Mouse (Mus musculus) large intestine, adult 2 months (tissue): ENCODE data around the gene Mrps17. TPM values are rescaled to one million over a fixed set of nuclear protein-coding genes. Genes with fewer than 3 reads are reported as not detected.

Experiments used
- DNase-seq: peaks from one replicate; pipeline ENCODE4 v3.0.0-alpha.2; 2012; ENCODE audit warnings: low read depth, low spot score
- WGBS: fragments of 180-500 bp; shearing (Covaris S2); methylation state at CpG from one replicate; pipeline ENCODE4 v1.1.7; 2018; 5-methylcytosine and 5-hydroxymethylcytosine counted together
- polyA plus RNA-seq: library from polyadenylated mRNA; depleted of rRNA; stranded (reverse); fragments of >200 nt; gene quantifications from 2 replicates; pipeline ENCODE4 v1.2.3, GENCODE M21; 2012; rRNA removed

Gene Mrps17
- polyA plus RNA-seq, 1 experiment, result 64.0 TPM

GRCm38 (mm10) chr5:129730344-129730743, 15.0 kb downstream of the Mrps17 start:
- 24% methylated on average over 11 of the region's 11 CpGs for WGBS
- no peak for DNase-seq

DNA sequence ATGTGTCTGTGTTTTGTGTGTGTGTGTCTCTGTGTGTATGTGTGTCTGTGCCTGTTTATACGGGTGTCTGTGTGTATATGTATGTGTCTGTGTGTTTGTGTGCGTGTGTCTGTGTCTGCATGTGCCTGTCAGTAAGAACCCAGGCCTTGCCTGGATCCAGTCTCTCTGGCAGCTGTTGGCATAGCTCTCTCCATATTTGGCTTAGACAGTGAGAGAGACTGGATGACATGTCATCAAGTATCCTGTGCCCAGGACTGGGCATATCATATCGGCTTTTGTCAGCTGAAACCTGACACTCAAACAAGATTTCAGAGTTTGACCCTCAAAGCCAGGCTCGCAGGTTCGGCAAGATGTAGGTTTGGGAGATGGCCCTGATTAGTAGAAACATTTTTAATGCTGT, 15.7 kb downstream of the Mrps17 start:
- WGBS, result 73% methylated on average over 5 of the region's 5 CpGs
- DNase-seq, result no peak

DNA sequence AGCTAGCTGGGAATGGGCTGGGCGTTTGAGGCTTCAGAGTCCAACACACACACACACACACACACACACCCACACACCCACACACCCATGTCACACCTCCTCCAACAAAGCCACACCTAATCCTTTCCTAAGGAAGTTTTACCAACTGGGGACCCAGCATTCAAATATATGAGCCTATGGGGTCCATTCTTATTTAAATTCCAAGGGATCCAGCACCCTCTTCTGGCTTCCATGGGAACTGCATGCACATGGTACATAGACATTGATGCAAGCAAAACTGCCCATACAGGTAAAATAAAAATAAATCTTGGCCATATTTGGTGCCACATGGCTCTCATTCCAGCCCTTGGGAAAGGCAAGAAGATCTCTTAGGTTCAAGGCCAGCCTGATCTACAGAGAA, 25.7 kb downstream of the Mrps17 start:
- DNase-seq, result no peak
- WGBS, result 50% methylated on average over 1 of the region's 1 CpGs

GRCm38 (mm10) chr5:129742903-129743488, 27.7 kb downstream of the Mrps17 start:
- WGBS, result 79% methylated on average over 7 of the region's 7 CpGs
- no peak for DNase-seq

- DNase-seq, result no peak
- WGBS, result 46% methylated on average over 6 of the region's 6 CpGs
These were observed 28.8 kb downstream of the Mrps17 start for GRCm38 (mm10) chr5:129744050-129744449.

- WGBS, result 95% methylated on average over 20 of the region's 20 CpGs
- DNase-seq, result no peak
These were observed 41.6 kb downstream of the Mrps17 start for GRCm38 (mm10) chr5:129756886-129757285.

DNA sequence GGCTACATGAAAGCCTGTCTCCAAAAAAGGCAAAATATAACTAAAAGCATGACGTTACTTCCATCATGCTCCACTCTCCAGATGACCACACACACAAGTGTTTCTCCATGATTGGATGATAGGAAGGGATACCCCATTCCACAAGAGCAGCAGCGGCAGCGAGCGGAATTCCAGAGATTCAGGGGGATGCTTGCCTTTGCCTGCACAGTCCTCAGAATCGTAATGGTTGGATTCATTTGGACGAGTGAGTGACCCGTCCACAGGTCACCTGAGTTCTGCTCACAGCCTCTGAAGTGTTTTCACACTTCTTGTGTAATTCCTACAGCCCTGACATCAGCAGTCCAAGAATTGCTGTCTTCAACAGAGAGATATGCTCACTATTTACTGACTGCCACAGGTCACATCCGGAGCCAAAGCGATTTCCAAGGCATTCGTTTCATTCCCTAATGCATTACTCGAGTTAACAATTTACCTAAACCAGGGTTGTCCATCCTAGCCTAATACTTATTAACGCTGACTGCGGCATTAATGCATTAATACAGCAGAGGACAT, 44.7 kb downstream of the Mrps17 start:
- DNase-seq, result no peak
- 88% methylated on average over 13 of the region's 13 CpGs for WGBS

GRCm38 (mm10) chr5:129761865-129762540, 46.7 kb downstream of the Mrps17 start:
- DNase-seq, result no peak
- WGBS, result 73% methylated on average over 18 of the region's 18 CpGs

GRCm38 (mm10) chr5:129770443-129771355, 55.4 kb downstream of the Mrps17 start:
- DNase-seq, result no peak
- WGBS, result 65% methylated on average over 23 of the region's 23 CpGs

Other genes with a start within 250 kb of the Mrps17 start
- 35.3 and 47.6 TPM in 2 replicates for gene Sfswap, start 214.3 kb upstream of the Mrps17 start, polyA plus RNA-seq
- 4.0 and 4.3 TPM in 2 replicates for gene Mmp17, start 131.3 kb upstream of the Mrps17 start, polyA plus RNA-seq
- gene Zfp11, start 45.4 kb upstream of the Mrps17 start, polyA plus RNA-seq, result 0.73 and 1.0 TPM in 2 replicates
- not detected in 2 replicates for gene Sept14, start 7.0 kb upstream of the Mrps17 start, polyA plus RNA-seq
- gene Nipsnap2, start 9.6 kb downstream of the Mrps17 start, polyA plus RNA-seq, result 26.5 and 37.9 TPM in 2 replicates
- 9.0 and 11.4 TPM in 2 replicates for gene Psph, start 72.0 kb downstream of the Mrps17 start, polyA plus RNA-seq
- gene Sumf2, start 131.5 kb downstream of the Mrps17 start, polyA plus RNA-seq, result 6.9 and 7.6 TPM in 2 replicates
- 876 and 1,051 TPM in 2 replicates for gene Chchd2, start 172.0 kb downstream of the Mrps17 start, polyA plus RNA-seq
- 0.17 and 0.41 TPM in 2 replicates for gene Zbed5, start 180.2 kb downstream of the Mrps17 start, polyA plus RNA-seq
- gene Phkg1, start 183.1 kb downstream of the Mrps17 start, polyA plus RNA-seq, result 0.27 and 0.31 TPM in 2 replicates
- gene Nupr1l, start 193.0 kb downstream of the Mrps17 start, polyA plus RNA-seq, result 1.4 and 1.9 TPM in 2 replicates
- gene Vkorc1l1, start 226.5 kb downstream of the Mrps17 start, polyA plus RNA-seq, result 19.2 and 19.7 TPM in 2 replicates